Mouse (Mus musculus): ENCODE measurements around the gene Daglb. TPM values are rescaled to one million over a fixed set of nuclear protein-coding genes. Genes with fewer than 3 reads are reported as not detected.

The Daglb gene
- polyA plus RNA-seq, 1 experiment from 2014 or later: 4.9 TPM

DNA sequence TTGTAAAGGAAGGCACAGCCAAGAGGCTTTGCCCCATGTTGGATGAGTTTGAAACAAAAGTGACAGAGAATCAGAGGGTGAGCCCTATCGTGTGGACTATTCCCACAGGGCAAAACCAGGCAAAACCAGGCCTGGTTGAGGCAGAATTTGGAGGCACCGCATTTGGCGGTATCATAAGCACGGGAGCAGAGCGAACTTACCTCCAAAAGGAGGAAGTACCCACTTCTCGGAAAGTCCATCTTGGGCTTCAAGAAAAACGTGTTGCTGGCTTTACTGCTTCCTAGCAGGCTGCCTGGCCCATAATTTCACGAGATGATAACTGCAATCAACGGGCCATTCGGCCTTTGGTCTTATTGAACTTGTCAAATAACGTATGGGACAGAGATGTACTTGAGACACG is 22.6 kb upstream of the Daglb start:
- no peaks in the 10 kb centered on the region for H3K36me3 ChIP-seq (ENCODE audit: insufficient read depth, low read length)
- no peaks in the 10 kb centered on the region for H3K9me3 ChIP-seq (replicated peaks; ENCODE audit: low read length)
- WGBS: 86% methylated on average over 12 of the region's 12 CpGs
- no peak overlapping the region for H3K27ac ChIP-seq
- no peak overlapping the region for H3K4me3 ChIP-seq (replicated peaks; ENCODE audit: low read depth, low read length)
- TF ChIP-seq CTCF (IDR thresholded peaks at IDR 0.05; ENCODE audit: low read depth): no peak
- no peak overlapping the region for H3K4me2 ChIP-seq (ENCODE audit: low read length)
- no peak overlapping the region for H3K9ac ChIP-seq (ENCODE audit: low read depth, low read length)
- ATAC-seq (replicated peaks; ENCODE audit: low FRiP score, low read depth): no peak
- H3K27me3 ChIP-seq (ENCODE audit: insufficient read depth, low read length): no peaks in the 10 kb centered on the region
- no peaks in the 10 kb centered on the region for H3K4me1 ChIP-seq (replicated peaks; ENCODE audit: insufficient read depth, low read length)
- no peak for DNase-seq (ENCODE audit: low spot score)

DNA sequence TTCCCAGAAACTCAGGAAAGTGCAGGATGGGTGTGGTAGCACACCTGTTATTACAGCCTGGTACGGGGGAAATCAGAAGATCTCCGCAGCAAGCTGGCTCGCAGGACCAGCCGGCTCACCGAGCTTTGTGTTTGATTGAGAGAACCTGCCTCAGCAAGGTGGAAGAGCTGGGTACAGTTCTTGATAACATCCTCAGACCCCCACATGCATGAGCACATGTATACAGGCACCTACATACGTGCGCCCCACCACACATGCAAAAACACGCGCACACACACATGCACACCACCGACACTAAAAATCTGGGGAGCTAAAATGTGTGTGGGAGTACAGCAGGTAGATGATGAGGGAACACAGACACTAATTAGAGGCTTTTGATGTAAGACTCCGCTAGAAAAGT is 713 bp upstream of the Daglb start:
- DNase-seq (ENCODE audit: low spot score): no peak
- Histone ChIP-seq H3K4me1 (replicated peaks; ENCODE audit: insufficient read depth, low read length) (0 out of 2 replicates have a peak, but pooled peaks cover 7% of the 10 kb centered on the region), H3K9ac (ENCODE audit: low read depth, low read length) (no peak overlapping the region), H3K27ac (no peak overlapping the region), H3K36me3 (ENCODE audit: insufficient read depth, low read length) (no peaks in the 10 kb centered on the region), H3K27me3 (ENCODE audit: insufficient read depth, low read length) (no peaks in the 10 kb centered on the region), H3K4me2 (ENCODE audit: low read length) (peak overlapping the region; percentile 97), H3K9me3 (replicated peaks; ENCODE audit: low read length) (no peaks in the 10 kb centered on the region), H3K4me3 (replicated peaks; ENCODE audit: low read depth, low read length) (peak overlapping the region; percentile 66; the same call in 1 of the 2 replicates)
- WGBS: 79% methylated on average over 11 of the region's 11 CpGs
- ATAC-seq (replicated peaks; ENCODE audit: low FRiP score, low read depth): no peak
- TF ChIP-seq CTCF (IDR thresholded peaks at IDR 0.05; ENCODE audit: low read depth): no peak

DNA sequence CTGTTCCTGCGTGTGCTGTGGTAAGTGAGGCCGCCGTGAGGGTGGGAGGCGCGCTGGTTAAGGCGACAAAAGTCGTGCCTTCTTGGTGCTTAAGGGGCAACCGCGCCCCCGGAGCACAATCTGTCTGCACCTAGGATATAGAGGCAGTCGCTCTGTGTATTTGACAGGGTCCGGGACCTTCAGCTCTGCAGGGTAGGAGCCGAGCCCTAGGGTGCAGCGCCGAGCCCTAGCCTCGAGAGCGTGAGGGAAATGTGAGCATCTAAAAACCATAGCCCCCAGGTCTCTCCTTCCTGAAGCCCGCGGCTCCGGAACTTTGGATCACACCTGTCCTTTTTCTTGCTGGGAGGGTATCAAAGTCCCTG is 354 bp downstream of the Daglb start:
- H3K27me3 ChIP-seq (ENCODE audit: insufficient read depth, low read length): no peaks in the 10 kb centered on the region
- H3K36me3 ChIP-seq (ENCODE audit: insufficient read depth, low read length): no peaks in the 10 kb centered on the region
- no peak for DNase-seq (ENCODE audit: low spot score)
- H3K4me1 ChIP-seq (replicated peaks; ENCODE audit: insufficient read depth, low read length): 0 out of 2 replicates have a peak, but pooled peaks cover 7% of the 10 kb centered on the region
- no peaks in the 10 kb centered on the region for H3K9me3 ChIP-seq (replicated peaks; ENCODE audit: low read length)
- H3K9ac ChIP-seq (ENCODE audit: low read depth, low read length): peak overlapping the region; percentile 63
- peak; percentile 46; the same call in 1 of the 2 replicates for ATAC-seq (replicated peaks; ENCODE audit: low FRiP score, low read depth)
- peak overlapping the region; percentile 97 for H3K4me2 ChIP-seq (ENCODE audit: low read length)
- no peak overlapping the region for H3K27ac ChIP-seq
- WGBS: under 1% methylated on average over 20 of the region's 20 CpGs
- peak overlapping the region; percentile 66 for H3K4me3 ChIP-seq (replicated peaks; ENCODE audit: low read depth, low read length)
- TF ChIP-seq CTCF (IDR thresholded peaks at IDR 0.05; ENCODE audit: low read depth): no peak

DNA sequence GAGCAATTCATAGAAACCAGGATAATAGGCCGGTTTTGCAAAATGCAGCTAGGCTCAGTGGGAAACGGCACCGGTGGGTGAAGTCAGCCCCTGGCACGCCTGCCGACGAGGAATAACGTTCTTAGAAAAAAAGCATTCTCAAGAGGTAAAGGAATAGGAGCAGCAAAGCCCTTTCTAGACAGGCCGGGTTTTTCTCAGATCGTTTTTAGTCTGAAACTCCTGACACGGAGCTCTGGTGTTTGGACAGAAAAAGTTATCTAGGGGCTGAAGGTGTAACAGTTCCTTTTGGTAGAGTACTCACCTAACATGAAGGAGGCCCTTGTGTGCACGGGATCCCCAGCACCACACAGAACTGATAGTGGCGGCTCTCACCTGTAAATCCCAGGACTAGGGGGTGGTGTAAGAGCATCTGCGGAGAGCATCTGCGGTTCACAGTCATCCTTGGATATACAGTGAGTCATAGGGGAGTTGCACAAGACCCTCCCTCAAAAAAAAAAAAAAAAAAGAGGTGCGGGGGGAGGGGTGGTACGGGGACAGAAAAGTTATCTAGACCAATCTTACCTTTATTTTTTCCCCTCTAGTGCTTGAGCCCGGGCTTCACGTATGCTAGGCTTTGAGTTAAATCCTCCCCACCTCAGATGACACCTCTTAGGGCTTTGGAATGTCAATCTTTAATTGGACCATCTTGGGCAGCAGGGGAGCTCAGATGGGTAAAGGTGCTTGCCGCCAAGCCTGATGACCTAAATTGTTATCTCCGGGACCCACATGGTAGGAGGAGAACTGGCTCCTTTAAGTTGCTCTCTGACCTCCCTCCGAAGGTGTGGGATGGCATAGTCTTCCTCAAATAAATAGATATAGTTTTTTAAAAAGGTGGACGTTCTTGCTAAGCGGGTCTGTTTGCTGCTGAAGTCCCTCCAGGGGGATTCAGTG is 1.0 kb downstream of the Daglb start:
- no peaks in the 10 kb centered on the region for H3K36me3 ChIP-seq (ENCODE audit: insufficient read depth, low read length)
- 35% methylated on average over 23 of the region's 23 CpGs for WGBS
- 0 out of 2 replicates have a peak, but pooled peaks cover 7% of the 10 kb centered on the region for H3K4me1 ChIP-seq (replicated peaks; ENCODE audit: insufficient read depth, low read length)
- no peak overlapping the region for H3K27ac ChIP-seq
- no peak for TF ChIP-seq CTCF (IDR thresholded peaks at IDR 0.05; ENCODE audit: low read depth)
- DNase-seq (ENCODE audit: low spot score): no peak
- peak overlapping the region; percentile 63 for H3K9ac ChIP-seq (ENCODE audit: low read depth, low read length)
- no peaks in the 10 kb centered on the region for H3K9me3 ChIP-seq (replicated peaks; ENCODE audit: low read length)
- H3K4me3 ChIP-seq (replicated peaks; ENCODE audit: low read depth, low read length): peak overlapping the region; percentile 66
- peak overlapping the region; percentile 97 for H3K4me2 ChIP-seq (ENCODE audit: low read length)
- ATAC-seq (replicated peaks; ENCODE audit: low FRiP score, low read depth): no peak
- no peaks in the 10 kb centered on the region for H3K27me3 ChIP-seq (ENCODE audit: insufficient read depth, low read length)

DNA sequence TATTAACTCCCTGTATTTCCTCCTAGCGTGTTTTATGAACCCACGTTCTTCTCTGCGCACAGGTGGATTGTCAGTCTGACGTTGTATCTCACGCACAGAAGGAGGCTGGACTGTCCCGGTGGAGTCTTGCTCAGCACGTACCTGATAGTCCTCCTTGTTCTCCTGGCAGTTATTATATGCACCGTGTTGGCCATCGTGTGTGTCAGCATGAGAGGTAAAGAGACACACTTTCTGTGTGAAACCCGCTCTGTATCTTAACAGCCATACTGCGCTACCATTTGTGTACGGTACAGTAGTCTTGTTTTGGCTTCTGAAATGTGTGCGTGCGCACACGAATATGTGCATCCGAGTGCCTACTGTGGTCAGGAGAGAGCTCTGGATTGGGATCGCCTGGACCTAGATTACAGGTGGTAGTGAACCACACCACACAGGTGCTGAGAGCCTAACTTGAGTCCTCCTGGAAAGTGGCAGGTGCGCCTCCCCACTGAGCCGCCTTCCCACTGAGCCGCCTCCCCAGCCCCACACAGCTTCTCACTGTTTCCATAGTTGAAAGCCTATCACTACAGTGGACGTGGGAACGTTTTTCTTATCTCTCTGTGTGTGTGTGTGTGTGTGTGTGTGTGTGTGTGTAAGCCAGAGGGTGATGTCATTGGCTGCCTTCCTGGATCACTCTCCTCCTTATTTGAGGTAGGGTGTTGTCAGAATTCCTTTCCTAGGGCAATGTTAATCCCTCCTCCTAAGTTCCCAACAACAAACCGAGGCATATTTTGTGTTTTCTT is 2.7 kb downstream of the Daglb start:
- Histone ChIP-seq H3K27me3 (ENCODE audit: insufficient read depth, low read length) (no peaks in the 10 kb centered on the region), H3K4me3 (replicated peaks; ENCODE audit: low read depth, low read length) (no peak overlapping the region), H3K27ac (no peak overlapping the region), H3K4me1 (replicated peaks; ENCODE audit: insufficient read depth, low read length) (0 out of 2 replicates have a peak, but pooled peaks cover 7% of the 10 kb centered on the region), H3K4me2 (ENCODE audit: low read length) (no peak overlapping the region), H3K36me3 (ENCODE audit: insufficient read depth, low read length) (no peaks in the 10 kb centered on the region), H3K9me3 (replicated peaks; ENCODE audit: low read length) (no peaks in the 10 kb centered on the region), H3K9ac (ENCODE audit: low read depth, low read length) (no peak overlapping the region)
- TF ChIP-seq CTCF (IDR thresholded peaks at IDR 0.05; ENCODE audit: low read depth): no peak
- WGBS: 90% methylated on average over 23 of the region's 23 CpGs
- no peak for DNase-seq (ENCODE audit: low spot score)
- ATAC-seq (replicated peaks; ENCODE audit: low FRiP score, low read depth): no peak

DNA sequence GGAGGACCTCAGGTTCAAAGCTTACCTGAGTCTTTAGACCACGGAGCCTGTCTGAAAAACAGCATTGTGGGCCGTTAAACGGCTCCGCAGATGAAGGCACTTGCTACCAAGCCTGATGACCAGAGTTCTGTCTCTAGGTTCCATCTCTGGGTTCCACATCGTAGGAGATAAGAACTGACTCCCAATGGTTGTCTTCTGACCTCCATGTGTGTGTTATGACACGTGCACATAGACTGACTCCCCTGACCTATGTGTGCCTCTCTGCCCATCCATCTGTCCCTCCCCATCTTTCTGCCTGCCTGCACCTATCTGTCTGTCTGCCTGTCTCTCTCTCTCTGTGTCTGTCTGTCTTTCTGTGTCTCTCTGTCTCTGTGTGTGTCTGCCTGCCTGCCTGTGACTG is 3.5 kb downstream of the Daglb start:
- Histone ChIP-seq H3K4me3 (replicated peaks; ENCODE audit: low read depth, low read length) (no peak overlapping the region), H3K9ac (ENCODE audit: low read depth, low read length) (no peak overlapping the region), H3K36me3 (ENCODE audit: insufficient read depth, low read length) (peaks cover under 1% of the 10 kb centered on the region; the same call in 1 of the 2 replicates), H3K27ac (no peak overlapping the region), H3K27me3 (ENCODE audit: insufficient read depth, low read length) (no peaks in the 10 kb centered on the region), H3K4me1 (replicated peaks; ENCODE audit: insufficient read depth, low read length) (0 out of 2 replicates have a peak, but pooled peaks cover 7% of the 10 kb centered on the region), H3K9me3 (replicated peaks; ENCODE audit: low read length) (no peaks in the 10 kb centered on the region), H3K4me2 (ENCODE audit: low read length) (no peak overlapping the region)
- DNase-seq (ENCODE audit: low spot score) (no peak), ATAC-seq (replicated peaks; ENCODE audit: low FRiP score, low read depth) (no peak)
- TF ChIP-seq CTCF (IDR thresholded peaks at IDR 0.05; ENCODE audit: low read depth): no peak
- WGBS: 87% methylated on average over 6 of the region's 6 CpGs
